Mouse (Mus musculus): ENCODE data around the gene Pum1. TPM values are rescaled to one million over a fixed set of nuclear protein-coding genes. Genes with fewer than 3 reads are reported as not detected.
"Not testable (repeated sequence)": the region's sequence is repeated elsewhere in the genome, so short reads cannot be mapped to it uniquely, and the experiment has no call there.

The Pum1 gene
- polyA plus RNA-seq, 1 experiment from 2014 or later: 115 TPM

DNA sequence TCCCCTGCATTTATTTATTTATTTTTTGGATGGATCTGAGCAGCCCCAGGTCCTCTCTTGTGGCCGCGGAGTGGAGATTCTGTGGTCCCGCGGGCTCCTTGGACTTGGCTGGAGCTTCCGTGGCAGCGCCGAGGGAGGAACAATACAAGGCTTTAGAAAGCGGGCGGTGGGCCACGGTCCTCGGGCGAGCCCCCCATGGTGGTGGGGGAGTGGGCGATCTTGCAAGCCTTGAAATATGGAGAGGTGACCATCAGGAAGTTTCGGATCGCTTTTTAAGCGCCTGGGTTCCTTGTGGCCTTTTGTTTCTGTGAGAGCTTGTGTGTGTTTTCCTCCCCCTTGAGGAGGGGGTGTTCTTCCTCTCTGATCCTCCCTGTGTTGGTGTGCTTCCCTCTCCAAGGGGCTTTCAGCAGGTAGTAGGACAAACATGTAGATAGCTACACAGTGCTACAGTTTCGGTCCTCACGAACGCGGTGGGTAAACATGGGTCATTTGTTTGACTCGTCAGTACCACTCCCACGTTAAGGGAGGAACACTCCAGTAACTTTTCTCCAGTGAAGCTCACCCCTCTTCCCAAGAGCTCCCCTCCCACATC is 785 bp downstream of the Pum1 start:
- DNase-seq (ENCODE audit: low spot score): peak; percentile 66
- WGBS: under 1% methylated on average over 22 of the region's 22 CpGs
- ATAC-seq (ENCODE audit: insufficient number of reproducible peaks, low FRiP score, low TSS enrichment, low read depth): no peak

DNA sequence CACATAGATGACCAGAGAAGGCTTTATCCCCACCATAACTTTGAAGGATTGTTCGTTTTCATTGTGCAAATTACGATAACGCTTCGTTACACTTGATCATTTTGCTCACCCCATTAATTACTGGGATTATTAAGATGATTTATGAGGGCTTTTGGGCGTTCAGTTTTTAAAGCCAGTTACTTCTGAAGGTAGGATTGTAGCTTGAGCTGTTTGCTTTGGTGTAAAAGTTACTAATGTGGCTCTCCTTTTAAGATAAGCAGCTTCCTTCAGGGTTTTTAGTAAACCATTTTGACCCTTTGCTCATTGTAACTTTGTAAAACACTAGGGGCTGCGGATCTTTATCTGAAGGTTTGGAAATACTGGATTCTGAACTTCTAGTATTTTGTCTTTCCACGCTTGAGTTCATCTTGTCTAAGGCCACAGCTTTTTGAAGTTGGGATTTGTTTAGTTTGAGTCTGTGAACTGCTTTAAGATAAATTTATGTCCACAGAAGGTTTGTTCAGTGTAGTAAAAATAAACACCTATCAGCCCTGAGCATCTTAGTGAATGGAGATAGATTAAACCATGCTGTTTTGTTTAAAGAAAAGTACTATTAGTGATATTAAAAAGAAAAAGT is 1.4 kb downstream of the Pum1 start:
- H3K4me2 ChIP-seq (ENCODE audit: low read depth, severe bottlenecking): peak overlapping the region; percentile 72
- H3K4me1 ChIP-seq (ENCODE audit: control insufficient read depth, insufficient read depth, low read length): peaks cover 11% of the 10 kb centered on the region; the same call in 1 of the 2 replicates
- no peak overlapping the region for H3K27ac ChIP-seq (replicated peaks; ENCODE audit: low read depth, low read length)
- peaks cover 3% of the 10 kb centered on the region; the same call in 1 of the 2 replicates for H3K36me3 ChIP-seq (ENCODE audit: control insufficient read depth, insufficient read depth, low read length)
- no peak for DNase-seq (ENCODE audit: low spot score)
- H3K9ac ChIP-seq (ENCODE audit: low read length): peak overlapping the region; percentile 99
- H3K4me3 ChIP-seq (ENCODE audit: low read depth, low read length): peak overlapping the region; percentile 94
- no peaks in the 10 kb centered on the region for H3K27me3 ChIP-seq (ENCODE audit: control insufficient read depth, insufficient read depth, low read length)
- no peak for ATAC-seq (ENCODE audit: insufficient number of reproducible peaks, low FRiP score, low TSS enrichment, low read depth)
- WGBS: 6% methylated on average over 7 of the region's 7 CpGs
- no peaks in the 10 kb centered on the region for H3K9me3 ChIP-seq (ENCODE audit: control insufficient read depth, low read length)

More for the DNA sequence above, 785 bp downstream of the Pum1 start:
- H3K36me3 ChIP-seq (ENCODE audit: control insufficient read depth, insufficient read depth, low read length): peaks cover 2% of the 10 kb centered on the region; the same call in 1 of the 2 replicates
- peak overlapping the region; percentile 98 for H3K27ac ChIP-seq (replicated peaks; ENCODE audit: low read depth, low read length)
- H3K9ac ChIP-seq (ENCODE audit: low read length): peak overlapping the region; percentile 99
- H3K4me2 ChIP-seq (ENCODE audit: low read depth, severe bottlenecking): peak overlapping the region; percentile 72
- no peaks in the 10 kb centered on the region for H3K27me3 ChIP-seq (ENCODE audit: control insufficient read depth, insufficient read depth, low read length)
- H3K4me1 ChIP-seq (ENCODE audit: control insufficient read depth, insufficient read depth, low read length): peaks cover 9% of the 10 kb centered on the region; the same call in 1 of the 2 replicates
- H3K9me3 ChIP-seq (ENCODE audit: control insufficient read depth, low read length): no peaks in the 10 kb centered on the region
- H3K4me3 ChIP-seq (ENCODE audit: low read depth, low read length): peak overlapping the region; percentile 94

DNA sequence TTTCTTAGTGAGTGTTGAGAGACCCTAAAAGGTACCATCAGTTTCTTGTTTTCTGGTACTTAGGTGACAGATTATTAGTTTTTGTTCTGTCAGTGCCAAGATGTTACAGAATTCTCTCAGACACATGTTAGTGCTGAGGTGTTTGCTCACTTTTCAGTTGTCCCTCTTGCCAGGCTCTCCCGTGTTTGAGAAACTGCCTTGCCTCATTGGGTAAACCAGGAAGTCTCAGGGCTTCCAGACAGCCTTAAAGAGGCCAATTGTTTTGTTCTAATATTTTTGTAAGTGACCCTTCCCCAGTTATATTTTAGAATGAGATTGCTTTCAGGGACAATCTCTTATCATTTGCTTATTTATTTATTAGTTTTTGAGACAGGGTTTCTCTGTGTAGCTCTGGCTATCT is 2.1 kb downstream of the Pum1 start:
- H3K27ac ChIP-seq (replicated peaks; ENCODE audit: low read depth, low read length): no peak overlapping the region
- H3K9ac ChIP-seq (ENCODE audit: low read length): no peak overlapping the region
- ATAC-seq (ENCODE audit: insufficient number of reproducible peaks, low FRiP score, low TSS enrichment, low read depth) (no peak), DNase-seq (ENCODE audit: low spot score) (no peak)
- H3K4me3 ChIP-seq (ENCODE audit: low read depth, low read length): peak overlapping the region; percentile 94
- H3K9me3 ChIP-seq (ENCODE audit: control insufficient read depth, low read length): no peaks in the 10 kb centered on the region
- H3K4me1 ChIP-seq (ENCODE audit: control insufficient read depth, insufficient read depth, low read length): peaks cover 11% of the 10 kb centered on the region; the same call in 1 of the 2 replicates
- H3K27me3 ChIP-seq (ENCODE audit: control insufficient read depth, insufficient read depth, low read length): no peaks in the 10 kb centered on the region
- H3K4me2 ChIP-seq (ENCODE audit: low read depth, severe bottlenecking): peak overlapping the region; percentile 72; the same call in 1 of the 2 replicates
- WGBS: 22% methylated on average over 1 of the region's 1 CpGs
- H3K36me3 ChIP-seq (ENCODE audit: control insufficient read depth, insufficient read depth, low read length): peaks cover 3% of the 10 kb centered on the region; the same call in 1 of the 2 replicates

DNA sequence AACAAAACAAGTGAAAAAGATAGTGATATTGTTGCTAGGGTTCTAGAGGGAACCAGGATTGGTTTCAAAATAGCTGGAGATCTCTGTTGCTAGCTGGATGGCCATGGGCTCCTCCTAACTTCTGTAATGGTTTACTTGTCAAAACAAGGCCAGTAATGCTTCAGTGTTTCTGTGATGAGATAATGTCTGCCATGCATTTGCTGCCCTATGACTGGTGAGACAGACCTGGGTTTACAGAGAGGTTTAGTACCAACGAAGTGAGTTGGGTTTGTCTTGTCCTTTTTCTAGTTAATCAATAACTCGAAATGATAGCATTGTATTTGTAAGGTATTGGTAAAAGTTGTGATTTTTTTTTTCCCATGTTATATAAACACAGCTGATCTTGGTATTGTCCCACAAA is 4.6 kb downstream of the Pum1 start:
- H3K27me3 ChIP-seq (ENCODE audit: control insufficient read depth, insufficient read depth, low read length): no peaks in the 10 kb centered on the region
- 71% methylated on average over 2 of the region's 2 CpGs for WGBS
- no peak for ATAC-seq (ENCODE audit: insufficient number of reproducible peaks, low FRiP score, low TSS enrichment, low read depth)
- no peak overlapping the region for H3K4me2 ChIP-seq (ENCODE audit: low read depth, severe bottlenecking)
- H3K9me3 ChIP-seq (ENCODE audit: control insufficient read depth, low read length): no peaks in the 10 kb centered on the region
- H3K9ac ChIP-seq (ENCODE audit: low read length): no peak overlapping the region
- peaks cover 11% of the 10 kb centered on the region; the same call in 1 of the 2 replicates for H3K4me1 ChIP-seq (ENCODE audit: control insufficient read depth, insufficient read depth, low read length)
- H3K27ac ChIP-seq (replicated peaks; ENCODE audit: low read depth, low read length): no peak overlapping the region
- peaks cover 13% of the 10 kb centered on the region; the same call in 1 of the 2 replicates for H3K36me3 ChIP-seq (ENCODE audit: control insufficient read depth, insufficient read depth, low read length)
- no peak overlapping the region for H3K4me3 ChIP-seq (ENCODE audit: low read depth, low read length)
- DNase-seq (ENCODE audit: low spot score): no peak

DNA sequence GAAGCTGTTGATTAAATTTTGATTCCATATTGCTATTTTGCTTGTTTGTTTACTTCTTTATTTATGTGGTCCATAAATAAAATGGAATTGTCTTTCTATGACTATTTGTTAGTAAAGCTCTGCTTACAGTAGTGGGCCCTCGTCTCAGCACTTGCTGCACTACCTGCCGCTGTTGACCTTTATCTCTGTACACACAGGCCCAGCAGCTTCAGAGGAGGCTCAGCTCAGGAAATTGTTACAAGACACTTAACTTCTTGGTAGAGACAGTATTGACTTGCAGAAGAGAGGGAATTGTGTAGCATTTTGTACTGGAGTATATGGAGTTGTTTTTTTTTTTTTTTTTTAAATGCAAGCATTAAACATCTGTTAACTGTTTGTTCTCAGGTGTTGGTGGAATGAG is 5.4 kb downstream of the Pum1 start:
- Histone ChIP-seq H3K36me3 (ENCODE audit: control insufficient read depth, insufficient read depth, low read length) (peaks cover 16% of the 10 kb centered on the region; the same call in 1 of the 2 replicates), H3K27me3 (ENCODE audit: control insufficient read depth, insufficient read depth, low read length) (no peaks in the 10 kb centered on the region), H3K4me2 (ENCODE audit: low read depth, severe bottlenecking) (no peak overlapping the region), H3K4me1 (ENCODE audit: control insufficient read depth, insufficient read depth, low read length) (peaks cover 11% of the 10 kb centered on the region; the same call in 1 of the 2 replicates), H3K4me3 (ENCODE audit: low read depth, low read length) (no peak overlapping the region), H3K9ac (ENCODE audit: low read length) (no peak overlapping the region), H3K27ac (replicated peaks; ENCODE audit: low read depth, low read length) (no peak overlapping the region), H3K9me3 (ENCODE audit: control insufficient read depth, low read length) (no peaks in the 10 kb centered on the region)
- no peak for ATAC-seq (ENCODE audit: insufficient number of reproducible peaks, low FRiP score, low TSS enrichment, low read depth)
- 76% methylated on average over 2 of the region's 2 CpGs for WGBS
- DNase-seq (ENCODE audit: low spot score): no peak

DNA sequence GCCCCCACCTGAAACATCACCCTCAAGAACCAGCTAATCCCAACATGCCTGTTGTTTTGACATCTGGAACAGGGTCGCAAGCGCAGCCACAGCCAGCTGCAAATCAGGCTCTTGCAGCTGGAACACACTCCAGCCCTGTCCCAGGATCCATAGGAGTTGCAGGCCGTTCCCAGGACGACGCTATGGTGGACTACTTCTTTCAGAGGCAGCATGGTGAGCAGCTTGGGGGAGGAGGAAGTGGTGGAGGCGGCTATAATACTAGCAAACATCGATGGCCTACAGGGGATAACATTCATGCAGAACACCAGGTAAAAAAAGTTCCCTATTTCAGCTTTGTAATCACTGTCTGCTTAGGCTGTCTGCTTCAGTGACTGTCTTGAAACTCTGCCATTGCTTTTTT is 5.9 kb downstream of the Pum1 start:
- Histone ChIP-seq H3K4me3 (ENCODE audit: low read depth, low read length) (no peak overlapping the region), H3K9me3 (ENCODE audit: control insufficient read depth, low read length) (no peaks in the 10 kb centered on the region), H3K4me2 (ENCODE audit: low read depth, severe bottlenecking) (no peak overlapping the region), H3K27ac (replicated peaks; ENCODE audit: low read depth, low read length) (no peak overlapping the region), H3K27me3 (ENCODE audit: control insufficient read depth, insufficient read depth, low read length) (no peaks in the 10 kb centered on the region), H3K36me3 (ENCODE audit: control insufficient read depth, insufficient read depth, low read length) (peaks cover 16% of the 10 kb centered on the region; the same call in 1 of the 2 replicates), H3K9ac (ENCODE audit: low read length) (no peak overlapping the region), H3K4me1 (ENCODE audit: control insufficient read depth, insufficient read depth, low read length) (peaks cover 11% of the 10 kb centered on the region; the same call in 1 of the 2 replicates)
- DNase-seq (ENCODE audit: low spot score) (no peak), ATAC-seq (ENCODE audit: insufficient number of reproducible peaks, low FRiP score, low TSS enrichment, low read depth) (no peak)
- WGBS: 70% methylated on average over 7 of the region's 7 CpGs

DNA sequence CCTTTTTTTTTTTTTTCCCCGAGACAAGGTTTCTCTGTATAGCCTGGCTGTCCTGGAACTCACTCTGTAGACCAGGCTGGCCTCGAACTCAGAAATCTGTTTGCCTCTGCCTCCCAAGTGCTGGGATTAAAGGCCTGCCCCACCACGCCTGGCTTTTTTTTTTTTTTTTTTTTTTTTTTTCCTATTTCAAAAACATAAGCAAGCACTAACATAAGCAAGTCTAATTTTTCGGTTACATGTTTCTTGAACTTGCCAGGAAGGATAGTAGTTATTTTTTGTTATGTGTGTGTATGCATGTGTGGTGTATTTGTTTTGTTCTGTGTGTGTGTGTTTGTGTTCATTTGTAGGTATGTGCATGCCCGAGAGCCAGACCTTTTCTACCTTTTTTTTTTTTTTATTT is 6.9 kb downstream of the Pum1 start:
- 93% methylated on average over 5 of the region's 5 CpGs for WGBS
- Histone ChIP-seq H3K4me1 (ENCODE audit: control insufficient read depth, insufficient read depth, low read length) (peaks cover 11% of the 10 kb centered on the region; the same call in 1 of the 2 replicates), H3K36me3 (ENCODE audit: control insufficient read depth, insufficient read depth, low read length) (peaks cover 19% of the 10 kb centered on the region; the same call in 1 of the 2 replicates)
- H3K9ac ChIP-seq (ENCODE audit: low read length); DNase-seq (ENCODE audit: low spot score); H3K27ac ChIP-seq (replicated peaks; ENCODE audit: low read depth, low read length); ATAC-seq (ENCODE audit: insufficient number of reproducible peaks, low FRiP score, low TSS enrichment, low read depth); H3K27me3 ChIP-seq (ENCODE audit: control insufficient read depth, insufficient read depth, low read length); H3K4me3 ChIP-seq (ENCODE audit: low read depth, low read length); H3K4me2 ChIP-seq (ENCODE audit: low read depth, severe bottlenecking); H3K9me3 ChIP-seq (ENCODE audit: control insufficient read depth, low read length): not testable (repeated sequence)

DNA sequence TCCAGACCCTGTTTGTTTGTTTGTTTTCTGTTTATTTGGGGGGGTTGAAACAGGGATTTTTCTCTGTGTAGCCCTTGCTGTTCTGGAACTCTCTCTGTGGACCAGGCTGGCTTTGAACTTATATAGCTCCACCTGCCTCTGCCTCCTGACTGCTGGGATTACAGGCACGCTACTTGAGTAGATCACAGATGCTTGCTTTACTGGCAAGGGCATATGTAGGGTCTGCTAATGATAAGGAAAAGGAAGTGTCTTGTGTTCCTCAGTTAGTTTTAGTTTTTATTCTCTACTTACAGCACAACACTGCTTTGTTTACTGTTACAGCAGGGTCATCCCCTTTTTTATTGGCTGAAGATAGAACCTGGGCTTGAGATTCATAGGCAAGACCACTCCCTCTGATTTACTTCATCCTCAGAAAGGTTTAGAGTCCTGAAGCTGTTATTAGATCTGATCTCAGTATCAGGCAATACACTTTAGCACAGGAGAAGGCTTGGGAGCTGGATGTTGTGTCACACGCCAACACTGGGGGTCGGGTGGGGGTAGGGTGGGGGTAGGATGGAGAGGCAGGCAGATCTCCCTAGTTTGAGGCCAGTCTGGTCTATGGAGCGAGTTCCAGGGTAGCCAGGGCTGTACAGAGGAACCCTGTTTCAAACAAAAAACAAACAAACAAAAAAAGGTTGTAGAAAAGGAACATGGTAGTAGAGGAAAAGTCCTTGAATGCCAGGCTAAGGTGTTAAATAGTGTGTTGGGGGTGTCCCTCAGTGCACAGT is 8.1 kb downstream of the Pum1 start:
- ATAC-seq (ENCODE audit: insufficient number of reproducible peaks, low FRiP score, low TSS enrichment, low read depth) (no peak), DNase-seq (ENCODE audit: low spot score) (no peak)
- Histone ChIP-seq H3K4me2 (ENCODE audit: low read depth, severe bottlenecking) (no peak overlapping the region), H3K4me1 (ENCODE audit: control insufficient read depth, insufficient read depth, low read length) (peaks cover 11% of the 10 kb centered on the region; the same call in 1 of the 2 replicates), H3K4me3 (ENCODE audit: low read depth, low read length) (no peak overlapping the region), H3K9ac (ENCODE audit: low read length) (no peak overlapping the region), H3K27ac (replicated peaks; ENCODE audit: low read depth, low read length) (no peak overlapping the region), H3K36me3 (ENCODE audit: control insufficient read depth, insufficient read depth, low read length) (peaks cover 25% of the 10 kb centered on the region; the same call in 1 of the 2 replicates), H3K27me3 (ENCODE audit: control insufficient read depth, insufficient read depth, low read length) (no peaks in the 10 kb centered on the region), H3K9me3 (ENCODE audit: control insufficient read depth, low read length) (no peaks in the 10 kb centered on the region)
- 91% methylated on average over 4 of the region's 4 CpGs for WGBS

All from limb, embryonic 11.5 days (tissue).